Mouse (Mus musculus) right cerebral cortex, adult 18-20 months (tissue): ENCODE measurements at regions not wholly inside any gene's neighbourhood (a gene's known extent, or its start where the extent isn't known, plus 50 kb on each side); places are given as distances from the start of the nearest gene placed in this dataset.
A peak's percentile ranks its signal among the peaks of the same experiment; 100 is the strongest.

Source experiments
- DNase-seq: peaks from one replicate; pipeline ENCODE4 v3.0.0; 2022; ENCODE audit warnings: mixed read lengths

DNA sequence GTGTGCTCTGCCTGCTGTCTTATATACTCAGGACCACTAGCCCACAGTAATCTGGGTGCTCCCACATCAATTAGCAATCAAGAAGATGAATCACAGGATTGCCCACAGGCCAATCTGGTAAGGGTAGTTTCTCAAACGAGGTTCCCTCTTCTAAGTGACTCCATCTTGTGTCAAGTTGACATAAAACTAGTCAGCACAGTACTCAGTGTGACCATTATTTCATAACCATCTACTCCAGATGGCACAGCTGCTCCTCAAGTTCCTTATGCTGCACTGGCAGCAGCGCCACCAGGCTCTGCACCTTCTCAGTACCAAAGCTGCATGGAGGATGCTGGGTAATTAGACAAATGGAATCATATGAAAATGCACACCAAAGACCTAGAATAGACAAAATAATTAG, 175.6 kb upstream of the B3galt2 start:
- DNase-seq = no peak

DNA sequence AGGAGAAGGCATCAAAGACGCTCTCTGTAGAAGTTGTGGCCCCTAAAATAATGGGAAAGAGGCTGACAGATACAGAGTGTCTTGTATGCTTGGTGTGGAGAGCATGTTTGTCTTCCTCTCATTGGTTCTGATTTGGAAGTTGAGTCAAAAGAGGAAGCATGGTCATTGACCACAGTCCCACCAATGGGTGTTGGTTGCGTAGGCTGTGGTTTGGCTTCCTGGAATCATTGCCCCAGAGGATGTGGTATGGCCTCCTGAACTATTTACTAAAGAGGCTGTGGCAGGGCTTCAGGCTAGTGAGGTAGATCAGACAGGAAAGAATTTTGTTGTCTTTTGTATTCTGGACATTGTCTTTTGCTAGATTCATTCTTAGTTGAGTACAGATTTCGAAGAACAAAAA, 174.4 kb upstream of the B3galt2 start:
- DNase-seq = no peak

DNA sequence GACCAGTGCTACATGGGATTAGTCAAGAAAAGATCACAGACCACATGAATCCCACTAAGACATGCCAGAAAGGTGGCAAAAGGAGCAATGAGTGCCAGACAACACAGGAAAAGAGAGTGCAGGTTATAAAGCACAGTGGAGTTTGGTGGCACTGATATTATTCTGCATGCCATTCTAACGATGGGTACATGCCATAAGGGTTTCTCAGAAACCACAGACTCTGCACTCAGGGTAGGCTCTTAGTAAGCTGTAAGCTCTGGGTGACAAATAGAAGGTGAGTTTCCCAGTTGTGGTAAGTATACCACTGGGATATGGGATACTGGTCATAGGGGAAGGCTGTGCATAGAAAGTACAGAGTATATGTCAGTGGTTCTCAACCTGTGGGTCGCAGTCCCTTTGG, 165.1 kb upstream of the B3galt2 start:
- DNase-seq = no peak

DNA sequence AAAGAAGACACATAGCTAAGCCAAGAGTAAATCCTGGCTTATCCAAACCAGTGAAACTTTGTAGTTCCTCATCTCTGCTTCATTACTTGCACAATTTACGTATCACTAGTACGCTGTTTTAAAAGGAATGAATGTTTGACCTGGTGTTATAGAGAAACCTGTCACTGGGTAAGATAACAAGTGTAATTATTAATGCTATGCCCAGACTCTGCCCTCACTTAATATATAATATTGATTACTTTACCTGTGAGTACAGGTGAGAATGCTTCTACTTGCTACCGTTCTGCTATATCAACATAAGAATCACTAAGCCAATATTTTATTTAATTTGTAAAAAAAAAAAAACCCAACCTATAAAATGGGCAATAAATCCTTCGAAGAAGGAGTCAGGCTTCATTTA, 157.1 kb upstream of the B3galt2 start:
- no peak for DNase-seq

DNA sequence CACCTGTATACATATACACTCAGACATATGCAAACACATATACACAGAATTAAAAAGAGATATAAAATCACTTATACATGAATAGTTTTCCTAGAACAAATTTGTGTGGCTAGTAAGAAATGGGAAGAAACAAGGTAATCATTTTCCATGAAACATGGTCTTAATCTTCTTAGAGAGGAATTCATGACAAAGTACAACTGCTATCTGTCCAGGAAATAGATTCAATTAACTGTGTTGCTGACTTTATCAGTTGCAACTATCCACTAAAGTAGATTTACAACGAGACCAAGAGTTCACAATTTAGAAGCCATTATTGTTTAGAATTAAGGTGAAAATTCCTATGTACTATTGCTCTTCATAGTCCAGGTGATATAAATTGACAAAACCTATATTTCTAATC, 155.5 kb upstream of the B3galt2 start:
- DNase-seq = no peak

DNA sequence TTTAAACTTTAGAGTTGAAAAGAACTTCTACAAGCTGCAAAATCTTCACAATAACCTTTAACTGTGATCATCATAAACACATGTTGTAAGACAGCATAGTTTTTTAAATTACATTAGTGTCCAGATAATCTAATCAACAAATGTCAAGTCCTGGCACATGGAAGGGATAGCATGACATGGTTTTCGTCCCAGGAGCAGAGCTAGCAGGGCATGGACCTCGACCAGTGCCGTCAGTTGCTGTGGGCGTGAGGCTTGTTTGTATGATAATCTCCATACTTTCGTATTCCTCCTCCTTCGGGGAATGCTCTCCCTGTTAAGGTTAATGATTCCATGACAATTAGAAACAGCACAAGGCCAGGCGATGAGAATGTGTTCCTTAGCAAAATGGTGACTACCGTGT, 143.4 kb upstream of the B3galt2 start:
- no peak for DNase-seq

DNA sequence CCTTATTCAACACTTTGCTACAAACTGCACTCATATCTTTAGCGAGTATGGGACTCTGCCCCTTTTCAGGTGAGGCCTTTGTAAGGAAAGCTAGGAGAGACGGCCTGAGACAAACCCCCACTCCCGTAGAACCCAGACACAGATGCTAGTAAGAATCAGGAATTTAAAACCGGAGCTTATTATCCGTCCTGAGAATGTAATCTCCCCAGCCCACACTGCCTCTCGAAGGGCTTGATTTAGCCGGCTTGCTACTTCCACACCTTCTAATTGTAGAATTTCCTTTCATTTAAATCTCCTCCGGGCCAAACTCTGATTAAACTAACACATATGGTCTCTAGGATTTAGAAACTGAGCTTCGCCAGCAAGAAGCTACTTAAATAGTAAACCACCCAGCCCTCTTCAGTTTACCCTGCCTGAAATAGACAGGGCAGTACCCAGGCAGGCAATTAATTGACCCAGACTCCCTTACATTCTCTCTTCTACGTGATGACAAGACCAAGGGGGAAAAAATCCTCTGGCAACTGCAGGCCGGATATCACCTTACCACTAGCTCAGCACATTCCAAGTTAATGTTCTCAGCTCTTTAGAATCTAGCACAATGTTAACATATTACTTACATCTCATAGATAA, 136.9 kb upstream of the B3galt2 start:
- peak; percentile 39 for DNase-seq

DNA sequence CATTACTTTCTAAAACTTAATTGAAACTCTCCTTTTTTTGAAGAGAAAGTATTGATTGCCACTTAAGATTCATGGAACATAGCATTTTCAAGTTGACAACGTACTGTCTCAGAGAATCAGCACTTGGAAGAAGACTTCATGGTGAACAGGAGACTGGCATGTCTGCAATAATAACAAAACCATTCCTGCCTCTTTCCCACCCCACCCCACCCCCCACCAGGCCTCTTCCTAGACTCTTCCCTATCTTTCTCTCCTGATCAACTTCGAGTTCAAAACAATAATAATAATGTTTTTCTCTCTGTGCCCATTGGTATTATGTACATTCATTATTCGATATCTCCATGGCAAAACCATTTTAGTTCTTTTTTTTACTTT, 136.4 kb upstream of the B3galt2 start:
- DNase-seq = no peak

DNA sequence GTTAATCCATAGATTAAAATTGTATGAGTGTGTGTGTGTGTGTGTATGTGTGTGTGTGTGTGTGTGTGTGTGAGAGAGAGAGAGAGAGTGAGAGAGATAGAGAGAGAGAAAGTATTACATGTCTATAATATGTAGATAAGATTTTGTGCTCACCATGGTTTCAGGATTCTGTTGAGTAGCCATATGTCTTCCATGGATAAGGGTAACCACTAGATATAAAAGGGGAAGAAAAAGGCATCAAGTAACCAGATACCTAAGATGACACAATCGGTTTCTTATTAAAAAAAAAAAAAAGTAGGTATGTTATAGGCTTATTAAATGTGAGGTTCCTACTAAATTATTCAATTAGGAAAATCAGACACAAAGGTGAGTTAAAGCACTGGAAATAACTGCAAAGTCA, 135.1 kb upstream of the B3galt2 start:
- no peak for DNase-seq

DNA sequence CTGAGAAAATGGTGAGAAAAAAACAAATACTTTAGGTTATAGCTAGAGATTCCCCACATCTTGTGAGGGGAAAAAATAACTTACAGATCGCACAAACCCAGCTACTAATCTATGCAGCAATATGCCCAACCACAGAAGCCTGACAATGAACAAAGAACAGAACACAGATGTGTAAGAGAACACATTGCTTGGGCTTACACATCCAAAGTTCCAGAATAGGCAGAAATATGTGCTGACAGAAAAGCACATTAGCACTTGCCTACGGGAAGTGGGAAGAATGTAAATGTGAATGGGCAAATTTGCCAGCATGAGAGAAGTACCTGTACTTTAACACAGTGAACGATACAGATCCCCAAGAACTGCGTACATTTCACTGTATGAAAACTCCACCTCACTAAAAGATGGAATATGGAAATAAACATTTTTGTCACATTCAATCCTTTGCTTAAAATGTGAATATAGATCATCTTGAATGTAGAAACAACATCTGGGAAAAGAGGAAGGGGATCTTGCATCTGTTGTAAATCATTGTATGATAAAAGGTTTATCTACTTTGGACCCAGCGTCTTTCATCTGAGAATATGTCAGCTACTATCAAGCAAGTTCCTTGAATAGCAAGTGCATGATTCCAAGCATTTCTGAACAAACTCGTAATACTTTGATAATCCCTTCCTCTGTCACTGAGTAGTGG, 116.5 kb upstream of the B3galt2 start:
- DNase-seq = peak; percentile 8

DNA sequence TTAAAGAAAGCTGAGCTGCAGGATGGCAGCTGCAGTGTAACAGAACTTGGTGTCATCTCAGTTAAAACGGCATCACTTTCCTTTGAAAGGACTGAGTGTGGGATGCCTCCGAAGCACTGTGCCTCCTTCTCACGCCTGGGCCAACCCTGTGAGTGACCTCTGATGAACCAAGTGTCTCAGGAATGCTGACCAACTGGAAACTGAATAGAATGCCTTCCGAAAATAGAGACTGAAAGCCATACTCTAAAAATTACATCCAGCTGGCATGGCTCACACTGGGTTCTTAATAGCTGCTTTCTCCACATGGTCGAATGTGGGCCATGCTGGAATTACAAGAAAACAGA, 116.0 kb upstream of the B3galt2 start:
- DNase-seq = peak; percentile 5

DNA sequence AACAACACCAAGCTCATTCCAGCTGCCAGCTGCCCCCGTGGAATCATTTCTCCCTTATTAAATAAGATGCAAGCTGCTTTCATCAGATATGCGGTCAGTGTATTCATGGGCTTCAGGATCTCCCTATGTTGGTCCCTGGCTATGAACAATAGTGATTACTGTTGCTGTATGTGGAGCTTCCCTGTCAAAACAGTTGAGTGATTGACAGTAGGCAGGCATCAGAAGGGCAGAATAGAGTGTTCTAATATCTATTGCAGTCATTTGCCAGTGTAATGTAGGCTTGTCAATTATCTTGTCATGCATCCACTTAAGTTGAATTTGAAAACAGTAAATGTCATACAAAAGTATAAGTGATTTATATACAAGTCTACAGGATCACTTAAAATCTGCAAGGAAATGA, 100.2 kb upstream of the B3galt2 start:
- no peak for DNase-seq

DNA sequence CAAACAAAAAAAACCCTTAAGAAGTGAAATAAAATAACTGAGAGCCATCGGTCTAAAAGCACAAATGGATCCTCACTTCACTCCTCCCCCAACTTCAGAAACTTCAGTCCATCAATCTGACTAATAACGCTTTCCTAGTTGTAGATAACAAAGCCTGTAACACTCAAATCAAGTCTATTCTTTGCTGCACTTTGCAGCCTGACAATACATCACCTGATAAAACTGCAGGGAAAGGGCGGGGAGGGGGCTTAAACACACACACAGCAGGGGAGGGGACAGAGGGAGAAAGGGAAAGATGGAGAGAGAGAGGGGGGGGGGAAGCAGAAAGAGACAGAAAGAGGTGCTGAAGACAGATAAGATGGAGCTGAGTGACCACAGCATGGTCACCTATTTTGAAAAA, 99.8 kb upstream of the B3galt2 start:
- no peak for DNase-seq
